Mouse (Mus musculus) gastrocnemius, postnatal 14 days (tissue): Measurements from ENCODE around the gene Vwa5b1. TPM values are rescaled to one million over a fixed set of nuclear protein-coding genes. Genes with fewer than 3 reads are reported as not detected.
A peak's percentile ranks its signal among the peaks of the same experiment; 100 is the strongest.

Source experiments
- DNase-seq: peaks from one replicate; pipeline ENCODE4 v3.0.0; 2021; ENCODE audit warnings: mixed read lengths
- intact Hi-C: fragments of 180-260 bp; cut with DNase I; formaldehyde crosslinking; loops from one replicate; pipeline ENCODE4 v1.15.1; 2025; ENCODE audit warnings: low total_unique reads
- total RNA-seq, 2 experiments: library from RNA; stranded (reverse); gene quantifications; 2 replicates each; pipeline ENCODE4 v1.2.3; 2021

The Vwa5b1 gene
- total RNA-seq, 2 experiments from 2014 or later: not detected

GRCm38 (mm10) chr4:138537210-138538083, 98.2 kb downstream of the Vwa5b1 start:
- intact Hi-C loops: no loop called here
- no peak for DNase-seq

GRCm38 (mm10) chr4:138535610-138536009, 100.1 kb downstream of the Vwa5b1 start:
- intact Hi-C loops: no loop called here
- DNase-seq: no peak

DNA sequence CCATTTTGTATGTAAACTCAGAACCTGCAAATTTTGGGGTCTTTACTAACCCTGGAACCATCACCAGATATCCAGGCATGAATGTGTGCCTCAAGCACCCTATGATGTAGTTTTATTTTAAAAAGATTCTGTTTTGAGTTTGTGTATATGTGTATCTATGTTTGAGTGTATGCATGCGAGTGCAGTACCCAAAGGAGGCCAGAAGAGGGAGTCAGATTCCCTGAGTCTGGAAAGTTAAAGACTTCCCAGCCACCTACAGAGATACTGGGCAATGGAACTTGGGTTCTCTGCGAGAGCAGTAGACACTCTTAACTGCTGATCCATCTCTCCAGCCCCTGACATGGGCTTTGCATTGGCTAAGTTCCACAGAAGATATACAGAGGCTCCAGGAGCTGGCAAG, 101.8 kb downstream of the Vwa5b1 start:
- no peak for DNase-seq
- intact Hi-C loops: no loop called here

DNA sequence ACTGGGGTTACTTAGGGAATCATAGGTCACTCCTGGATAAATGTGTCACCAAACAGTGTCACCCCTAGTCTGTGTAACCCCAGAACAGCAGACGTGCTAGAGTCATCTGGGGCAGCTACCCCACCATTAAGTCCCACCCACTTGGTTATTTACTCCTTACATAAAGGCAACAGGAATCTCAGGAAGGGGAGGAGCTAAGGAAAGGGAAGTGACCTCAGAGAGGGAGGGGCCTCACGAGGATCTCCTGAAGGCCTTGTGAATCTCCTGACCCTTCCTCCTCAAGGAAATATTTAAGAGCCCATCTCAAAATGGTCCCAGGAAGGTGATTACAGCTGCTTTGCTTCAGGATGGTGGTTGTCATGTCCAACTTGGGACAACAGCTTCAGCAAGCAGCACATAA, 103.9 kb downstream of the Vwa5b1 start:
- DNase-seq: no peak
- intact Hi-C loops: no loop called here

- intact Hi-C loops: no loop called here
- DNase-seq: no peak
Measured at GRCm38 (mm10) chr4:138530011-138530410, 105.7 kb downstream of the Vwa5b1 start.

- intact Hi-C loops: no loop called here
- DNase-seq: no peak
Measured at GRCm38 (mm10) chr4:138525684-138526083, 110.0 kb downstream of the Vwa5b1 start.

DNA sequence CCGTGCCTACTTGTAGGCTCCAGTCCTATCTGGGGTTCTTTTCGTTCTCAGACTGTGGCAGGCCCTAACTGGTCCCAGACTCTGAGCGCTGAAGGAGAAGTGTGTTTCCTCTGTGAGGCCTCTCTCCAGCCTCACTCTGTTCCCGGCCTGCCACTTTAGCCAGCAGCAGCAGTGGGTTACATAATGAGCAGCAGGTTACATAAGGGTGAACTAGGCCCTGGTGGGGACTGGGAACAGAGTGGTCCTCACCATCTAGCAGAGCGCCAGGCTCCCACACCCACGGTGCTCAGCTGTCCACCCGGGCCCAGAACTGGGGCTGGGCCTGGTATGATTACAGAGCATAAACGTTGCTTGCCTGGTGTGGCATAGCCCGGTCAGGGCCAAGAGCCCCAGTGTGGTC, 110.9 kb downstream of the Vwa5b1 start:
- no peak for DNase-seq

GRCm38 (mm10) chr4:138523775-138524174, 111.9 kb downstream of the Vwa5b1 start:
- DNase-seq: no peak
- intact Hi-C loops: no loop called here

More for the DNA sequence above, 110.9 kb downstream of the Vwa5b1 start:
- intact Hi-C loops: no loop called here

GRCm38 (mm10) chr4:138522296-138522695, 113.4 kb downstream of the Vwa5b1 start:
- intact Hi-C loops: no loop called here
- DNase-seq: peak; percentile 60

- DNase-seq: no peak
- intact Hi-C loops: no loop called here
Measured at GRCm38 (mm10) chr4:138517153-138517789, 118.4 kb downstream of the Vwa5b1 start.

DNA sequence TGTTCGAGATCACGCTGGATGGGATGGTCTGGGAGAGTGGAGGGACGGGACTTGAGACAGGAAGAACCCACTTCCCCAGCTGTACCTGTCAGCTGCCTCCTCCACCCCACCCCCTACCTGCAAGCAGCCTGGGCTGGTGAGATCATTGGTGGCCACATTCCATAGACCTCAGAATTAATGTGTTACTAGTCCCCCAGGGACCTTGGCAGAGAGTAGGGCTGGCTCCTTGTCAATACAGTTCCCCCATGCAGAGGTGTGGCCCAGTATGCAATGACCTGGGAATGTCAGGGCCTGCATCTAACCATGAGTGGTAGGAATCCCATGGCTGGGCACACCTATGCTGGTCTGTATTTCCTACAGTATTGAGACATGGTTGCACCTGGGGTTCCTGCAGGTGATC, 119.2 kb downstream of the Vwa5b1 start:
- intact Hi-C loops: no loop called here
- no peak for DNase-seq

Other genes with a start within 250 kb of the Vwa5b1 start
- gene Fam43b, start 239.4 kb downstream of the Vwa5b1 start, total RNA-seq: under 1 TPM in 1 of 2 experiments, not detected in 1; 0.08 TPM
- 10 to 100 TPM; 31.1 to 34.2 TPM for gene Mul1, start 201.2 kb downstream of the Vwa5b1 start, total RNA-seq
- 1 to 10 TPM; 4.4 to 4.6 TPM for gene Camk2n1, start 181.6 kb downstream of the Vwa5b1 start, total RNA-seq
- gene Pla2g2c, start 88.9 kb upstream of the Vwa5b1 start, total RNA-seq: not detected
- gene Ubxn10, start 101.3 kb upstream of the Vwa5b1 start, total RNA-seq: under 1 TPM; 0.16 to 0.29 TPM
- not detected for gene Pla2g2f, start 121.7 kb upstream of the Vwa5b1 start, total RNA-seq
- not detected for gene Pla2g2d, start 139.9 kb upstream of the Vwa5b1 start, total RNA-seq
- 1 to 10 TPM in 1 of 2 experiments, under 1 TPM in 1; 0.95 to 1.8 TPM for gene Pla2g5, start 227.6 kb upstream of the Vwa5b1 start, total RNA-seq
- not detected for gene Gm13030, start 238.1 kb upstream of the Vwa5b1 start, total RNA-seq
- not detected for gene Pla2g2e, start 242.1 kb upstream of the Vwa5b1 start, total RNA-seq